ENCODE assay signal across 20 mouse cellular contexts in the genomic region with DNA sequence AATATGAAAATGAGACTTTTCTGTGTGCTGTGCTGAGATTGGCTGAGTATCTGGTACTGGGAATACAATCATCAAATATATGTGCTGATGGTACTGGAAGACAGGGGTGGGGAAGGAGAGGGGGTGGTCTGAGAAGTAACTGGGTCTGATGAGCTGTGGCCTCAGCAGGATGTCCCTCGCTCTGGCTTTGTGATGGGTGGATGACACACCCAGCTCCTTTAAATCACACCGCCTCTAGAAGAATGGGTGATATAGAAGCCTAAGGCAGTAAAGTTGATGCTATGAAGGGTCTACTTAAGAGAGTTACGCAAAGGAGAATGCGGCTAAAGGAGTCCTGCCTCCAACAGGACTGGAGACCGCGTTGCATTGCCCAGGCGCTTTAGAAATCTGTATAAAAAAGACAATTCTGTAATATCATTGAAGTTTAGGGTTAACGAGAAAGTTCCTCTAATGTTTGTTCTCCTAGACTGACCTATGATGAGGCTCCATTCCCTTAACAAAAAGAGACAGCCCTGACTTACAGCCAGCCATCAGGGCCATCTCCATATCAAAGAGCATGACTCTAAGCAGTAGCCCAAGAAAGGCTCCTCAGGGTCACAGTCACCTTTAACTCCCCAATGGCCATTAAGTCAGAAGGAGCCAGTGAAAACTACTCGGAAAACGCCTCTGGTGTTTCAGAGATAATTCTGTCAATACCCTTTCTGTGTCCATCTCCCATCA. TPM values are rescaled to one million over a fixed set of nuclear protein-coding genes. Genes with fewer than 3 reads are reported as not detected.
"Had no signal": no experiment of that assay in that cellular context is flagged by ENCODE, and none has a peak within 500 bp of the region (broad histone marks: within the 10 kb centered on the region; RNA-seq: fewer than 3 reads in every experiment).

No protein-coding gene starts in this region.

- DNase-seq: gastrocnemius, postnatal 14 days; gastrocnemius, postnatal 36 days; heart, adult 18-20 months; heart, postnatal 14 days; heart, postnatal 36 days; kidney, postnatal 10 days; kidney, postnatal 4 days; liver; liver, embryonic 13.5 days had no signal

RNA-seq across cellular contexts. Expression of gene Samd7, which starts 21.8 kb away (rescaled TPM):
- total RNA-seq: gastrocnemius, adult 18-20 months; gastrocnemius, adult 8-10 months; gastrocnemius, postnatal 36 days; heart, adult 18-20 months; heart, adult 8-10 months; heart, postnatal 14 days; heart, postnatal 36 days; hematopoietic stem cell, adult 5-6 weeks; layer of hippocampus, adult 2 months; layer of hippocampus, postnatal 25 days; left cerebral cortex, adult 2 months; left cerebral cortex, postnatal 36 days had no signal

RNA-seq across cellular contexts. Expression of gene Lrrc31, which starts 24.6 kb away (rescaled TPM):
- total RNA-seq: gastrocnemius, adult 18-20 months; gastrocnemius, adult 8-10 months; gastrocnemius, postnatal 14 days; gastrocnemius, postnatal 36 days; hematopoietic stem cell, adult 5-6 weeks; hindbrain, postnatal 0 days; layer of hippocampus, adult 2 months; layer of hippocampus, postnatal 10 days; layer of hippocampus, postnatal 25 days; left cerebral cortex, adult 2 months; left cerebral cortex, postnatal 14 days; left cerebral cortex, postnatal 36 days had no signal
